ENCODE assay signal across 1 mouse cellular context in the genomic region with DNA sequence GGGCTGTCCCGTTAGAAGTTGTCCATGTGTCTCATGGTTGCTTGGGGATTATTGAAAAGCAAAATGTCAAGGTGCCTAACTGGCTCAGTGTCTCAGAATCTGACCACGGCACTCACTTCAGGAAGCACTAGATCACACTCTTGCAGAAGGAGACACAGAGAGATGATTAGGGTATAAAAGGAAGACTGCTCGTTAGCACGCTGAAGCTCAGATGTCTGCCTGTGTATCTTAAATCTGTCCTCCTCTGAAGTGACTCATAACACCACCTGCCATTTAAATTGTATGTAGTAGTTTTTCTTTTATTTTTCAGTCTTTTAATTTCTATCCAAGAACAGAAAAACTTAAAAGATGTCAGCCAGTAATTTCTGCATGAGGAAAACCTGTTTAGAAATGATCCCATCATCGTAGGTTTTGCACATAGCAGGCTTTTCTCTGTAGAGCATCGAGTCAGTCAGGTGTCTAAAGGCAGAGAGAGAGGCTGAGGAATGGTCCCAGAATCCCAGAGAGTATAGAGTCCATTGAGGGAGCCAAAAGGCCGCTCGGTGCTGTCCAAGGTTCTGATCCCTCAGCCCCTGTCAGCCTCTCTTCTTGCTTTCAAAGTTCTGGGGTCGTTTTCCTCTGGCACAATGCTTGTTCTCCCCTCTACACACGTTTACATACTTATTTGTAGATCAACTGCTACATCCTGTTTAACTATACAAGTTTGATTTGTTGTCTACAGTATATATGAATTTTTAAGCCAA.
TF ChIP-seq lines count a peak whose summit lies in the region.

No protein-coding gene starts in this region.

TF ChIP-seq in MEL, 35 proteins besides CTCF, POLR2A, EP300 and RAD21 (continued from another document):
- TF ChIP-seq GABPA (IDR thresholded peaks at IDR 0.05; ENCODE audit: low read depth, low read length) (no peak), SIN3A (IDR thresholded peaks at IDR 0.05; ENCODE audit: low read length) (no peak), ZC3H11A (IDR thresholded peaks at IDR 0.05; ENCODE audit: low read depth, low read length) (no peak), USF1 (IDR thresholded peaks at IDR 0.05; ENCODE audit: low read depth, low read length) (no peak), ELF1 (IDR thresholded peaks at IDR 0.05; ENCODE audit: low read depth, low read length) (no peak), ETS1 (IDR thresholded peaks at IDR 0.05; ENCODE audit: low read depth, low read length) (no peak), MAZ (IDR thresholded peaks at IDR 0.05; ENCODE audit: low read depth, low read length) (no peak), ZMIZ1 (IDR thresholded peaks at IDR 0.05; ENCODE audit: low read depth, low read length) (no peak)
